Comparison of ENCODE assay signal across 24 mouse cellular contexts in genomic region chr12:99603381-99603780, GRCm38 (mm10). TPM values are rescaled to one million over a fixed set of nuclear protein-coding genes. Genes with fewer than 3 reads are reported as not detected.
DNase-seq lines count a peak whose midpoint lies in the region; ATAC-seq lines count a peak whose summit lies in the region.
"Had no signal": no experiment of that assay in that cellular context is flagged by ENCODE, and none has a peak within 500 bp of the region (broad histone marks: within the 10 kb centered on the region; RNA-seq: fewer than 3 reads in every experiment).

No protein-coding gene starts in this region.

- H3K4me3 ChIP-seq in embryonic facial prominence, embryonic 11.5 days (ENCODE audit: low read depth, low read length) = no peak overlapping the region
- no peak overlapping the region for H3K4me3 ChIP-seq in embryonic facial prominence, embryonic 10.5 days
- H3K4me3 ChIP-seq in midbrain, embryonic 14.5 days (replicated peaks; ENCODE audit: low read depth, low read length) = no peak overlapping the region
- no peak overlapping the region for H3K4me3 ChIP-seq in midbrain, embryonic 10.5 days
- H3K4me3 ChIP-seq: embryonic facial prominence, embryonic 13.5 days; heart, adult 2 months; heart, embryonic 10.5 days; heart, embryonic 13.5 days; hindbrain, embryonic 12.5 days; hindbrain, embryonic 15.5 days had no signal

- H3K4me1 ChIP-seq in embryonic facial prominence, embryonic 11.5 days (ENCODE audit: control insufficient read depth, insufficient read depth, low read length) = no peaks in the 10 kb centered on the region
- H3K4me1 ChIP-seq in embryonic facial prominence, embryonic 10.5 days = peaks cover 32% of the 10 kb centered on the region
- H3K4me1 ChIP-seq in midbrain, embryonic 14.5 days (ENCODE audit: control insufficient read depth, insufficient read depth, low read length) = no peaks in the 10 kb centered on the region
- H3K4me1 ChIP-seq in midbrain, embryonic 10.5 days = no peaks in the 10 kb centered on the region
- H3K4me1 ChIP-seq: hindbrain, embryonic 12.5 days had no signal

- DNase-seq in embryonic facial prominence, embryonic 11.5 days (ENCODE audit: low spot score) = peak; percentile 81
- no peak for DNase-seq in embryonic facial prominence, embryonic 10.5 days (ENCODE audit: low spot score)
- DNase-seq in midbrain, embryonic 14.5 days = peak; percentile 28
- no peak for DNase-seq in midbrain, embryonic 10.5 days (ENCODE audit: low spot score)
- DNase-seq in forelimb bud, embryonic 11.5 days (ENCODE audit: low read depth, low spot score) = peak; percentile 46
- DNase-seq: adrenal gland, adult 2 months; adrenal gland, postnatal 14 days; cerebellum, adult 11-12 months; cerebellum, adult 8-10 months; cerebellum, postnatal 10 days; cerebellum, postnatal 36 days; forebrain, postnatal 0 days; gastrocnemius, postnatal 25 days; heart, adult 2 months; heart, postnatal 14 days had no signal

- no peaks in the 10 kb centered on the region for H3K36me3 ChIP-seq in embryonic facial prominence, embryonic 11.5 days (replicated peaks; ENCODE audit: control insufficient read depth, insufficient read depth, low read depth, low read length)
- H3K36me3 ChIP-seq in embryonic facial prominence, embryonic 10.5 days (replicated peaks) = no peaks in the 10 kb centered on the region
- H3K36me3 ChIP-seq in midbrain, embryonic 14.5 days (ENCODE audit: control insufficient read depth, insufficient read depth, low read length) = no peaks in the 10 kb centered on the region
- H3K36me3 ChIP-seq in midbrain, embryonic 10.5 days = no peaks in the 10 kb centered on the region
- H3K36me3 ChIP-seq: embryonic facial prominence, embryonic 13.5 days; heart, embryonic 10.5 days; heart, embryonic 13.5 days; hindbrain, embryonic 12.5 days; hindbrain, embryonic 15.5 days had no signal

- no peak overlapping the region for H3K9ac ChIP-seq in embryonic facial prominence, embryonic 11.5 days (replicated peaks; ENCODE audit: low read length)
- no peak overlapping the region for H3K9ac ChIP-seq in midbrain, embryonic 14.5 days (replicated peaks; ENCODE audit: low read length)
- H3K9ac ChIP-seq: embryonic facial prominence, embryonic 13.5 days; forebrain, postnatal 0 days; heart, embryonic 13.5 days; hindbrain, embryonic 12.5 days; hindbrain, embryonic 15.5 days had no signal

- no peak overlapping the region for H3K4me2 ChIP-seq in embryonic facial prominence, embryonic 11.5 days (ENCODE audit: low read depth, low read length)
- no peak overlapping the region for H3K4me2 ChIP-seq in midbrain, embryonic 14.5 days (ENCODE audit: low read length)
- H3K4me2 ChIP-seq: embryonic facial prominence, embryonic 13.5 days; heart, embryonic 13.5 days; hindbrain, embryonic 12.5 days; hindbrain, embryonic 15.5 days had no signal

- H3K27ac ChIP-seq in embryonic facial prominence, embryonic 11.5 days (replicated peaks; ENCODE audit: low read depth, low read length) = no peak overlapping the region
- H3K27ac ChIP-seq in embryonic facial prominence, embryonic 10.5 days (replicated peaks) = no peak overlapping the region
- H3K27ac ChIP-seq in midbrain, embryonic 14.5 days (replicated peaks; ENCODE audit: low read depth, low read length) = no peak overlapping the region
- no peak overlapping the region for H3K27ac ChIP-seq in midbrain, embryonic 10.5 days (replicated peaks)
- H3K27ac ChIP-seq: embryonic facial prominence, embryonic 13.5 days; heart, adult 2 months; heart, embryonic 10.5 days; heart, embryonic 13.5 days; hindbrain, embryonic 12.5 days; hindbrain, embryonic 15.5 days had no signal

- 30% methylated on average over 2 of the region's 2 CpGs for WGBS in embryonic facial prominence, embryonic 11.5 days
- whole genome bisulfite sequencing in embryonic facial prominence, embryonic 10.5 days = 38% methylated on average over 2 of the region's 2 CpGs
- WGBS in midbrain, embryonic 14.5 days = 82% methylated on average over 2 of the region's 2 CpGs
- 77% methylated on average over 2 of the region's 2 CpGs for WGBS in midbrain, embryonic 10.5 days

- no peak for ATAC-seq in embryonic facial prominence, embryonic 11.5 days (replicated peaks; ENCODE audit: insufficient number of reproducible peaks, low FRiP score, low TSS enrichment, low read depth)
- ATAC-seq in midbrain, embryonic 14.5 days (ENCODE audit: low FRiP score, low TSS enrichment) = no peak
- no peak for ATAC-seq in erythroblast, adult 5-6 weeks (replicated peaks; ENCODE audit: low FRiP score, poor library complexity, severe bottlenecking)
- ATAC-seq: CD4-positive, CD25-positive, alpha-beta regulatory T cell, adult 4 months; forebrain, embryonic 14.5 days; forebrain, postnatal 0 days; intestine, postnatal 0 days had no signal

- no peaks in the 10 kb centered on the region for H3K9me3 ChIP-seq in embryonic facial prominence, embryonic 11.5 days (replicated peaks; ENCODE audit: control insufficient read depth, low read length)
- no peaks in the 10 kb centered on the region for H3K9me3 ChIP-seq in embryonic facial prominence, embryonic 10.5 days
- no peaks in the 10 kb centered on the region for H3K9me3 ChIP-seq in midbrain, embryonic 14.5 days (ENCODE audit: control insufficient read depth, low read length)
- H3K9me3 ChIP-seq in midbrain, embryonic 10.5 days (replicated peaks) = no peaks in the 10 kb centered on the region
- H3K9me3 ChIP-seq: embryonic facial prominence, embryonic 13.5 days; heart, embryonic 10.5 days; heart, embryonic 13.5 days; hindbrain, embryonic 12.5 days; hindbrain, embryonic 15.5 days had no signal

- H3K27me3 ChIP-seq in embryonic facial prominence, embryonic 11.5 days (ENCODE audit: control insufficient read depth, insufficient read depth, low read length) = no peaks in the 10 kb centered on the region
- 0 out of 2 replicates have a peak, but pooled peaks cover 4% of the 10 kb centered on the region for H3K27me3 ChIP-seq in embryonic facial prominence, embryonic 10.5 days (replicated peaks; ENCODE audit: low read depth, poor library complexity, severe bottlenecking)
- H3K27me3 ChIP-seq in midbrain, embryonic 14.5 days (ENCODE audit: control insufficient read depth, insufficient read depth, low read length) = no peaks in the 10 kb centered on the region
- H3K27me3 ChIP-seq in midbrain, embryonic 10.5 days (ENCODE audit: low read depth, poor library complexity, severe bottlenecking) = no peaks in the 10 kb centered on the region
- H3K27me3 ChIP-seq: embryonic facial prominence, embryonic 13.5 days; heart, embryonic 13.5 days; hindbrain, embryonic 12.5 days; hindbrain, embryonic 15.5 days had no signal

RNA-seq across cellular contexts. Expression of gene Foxn3, which starts 40.0 kb away (rescaled TPM):
- polyA plus RNA-seq in embryonic facial prominence, embryonic 11.5 days (2014; fragmentation: Nextera tagmentation; extraction: Ambion mirVana) = 80.5 and 83.1 TPM in 2 replicates
- 64.7 and 65.3 TPM in 2 replicates for polyA plus RNA-seq in embryonic facial prominence, embryonic 10.5 days (2016; fragmentation: Nextera tagmentation; extraction: Ambion mirVana)
- polyA plus RNA-seq in midbrain, embryonic 14.5 days (2014; fragmentation: Nextera tagmentation; extraction: Ambion mirVana) = 81.4 and 91.3 TPM in 2 replicates
- 51.8 and 63.1 TPM in 2 replicates for polyA plus RNA-seq in midbrain, embryonic 10.5 days (2016; fragmentation: Nextera tagmentation; extraction: Ambion mirVana)
- total RNA-seq in erythroblast, adult 5-6 weeks (2015; ENCODE audit: low replicate concordance) = 87.6 and 115 TPM in 2 replicates
- total RNA-seq in erythroblast, adult 5-6 weeks (2017; ENCODE audit: low replicate concordance) = 84.3 and 113 TPM in 2 replicates

Comparison
In these comparisons a context has a peak if more than half of its experiments do, and no peak if none do; other contexts are left out.
1. DNase-seq: peak in embryonic facial prominence, embryonic 11.5 days (single experiment), midbrain, embryonic 14.5 days (single experiment) and forelimb bud, embryonic 11.5 days (single experiment); none in embryonic facial prominence, embryonic 10.5 days (single experiment) and midbrain, embryonic 10.5 days (single experiment).